Mouse (Mus musculus): ENCODE measurements around the gene Ampd3. TPM values are rescaled to one million over a fixed set of nuclear protein-coding genes. Genes with fewer than 3 reads are reported as not detected.

The Ampd3 gene
- polyA plus RNA-seq, 1 experiment = 19.0 TPM

DNA sequence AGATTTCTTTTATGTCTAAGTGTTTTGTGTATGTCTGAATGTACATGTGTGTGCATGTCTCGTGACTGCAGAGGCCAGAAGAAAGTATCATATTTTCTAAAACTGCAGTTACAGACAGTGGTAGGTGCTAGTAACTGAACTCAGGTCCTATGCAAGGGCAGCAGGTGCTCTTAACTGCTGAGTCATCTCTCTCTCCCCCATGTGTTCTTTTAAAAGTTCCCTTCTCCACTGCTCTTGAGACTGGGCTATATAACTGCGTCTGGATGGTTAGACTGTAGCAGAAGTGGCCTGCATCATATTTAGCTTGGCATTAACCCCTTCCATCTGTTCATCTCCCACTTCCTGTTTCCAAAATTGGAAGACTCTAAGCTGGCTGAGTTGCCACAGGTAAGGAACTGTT is 21.2 kb upstream of the Ampd3 start:
- TF ChIP-seq POLR2A (IDR thresholded peaks at IDR 0.05; ENCODE audit: borderline replicate concordance, insufficient read depth, low read length) (no peak), CTCF (IDR thresholded peaks at IDR 0.05; ENCODE audit: borderline replicate concordance, insufficient read depth, low read depth, low read length) (no peak)
- Histone ChIP-seq H3K27me3 (ENCODE audit: control insufficient read depth, insufficient read depth, low read length) (no peaks in the 10 kb centered on the region), H3K27ac (ENCODE audit: insufficient read depth, low read length) (no peak overlapping the region), H3K4me1 (ENCODE audit: control insufficient read depth, insufficient read depth, low read length) (no peaks in the 10 kb centered on the region), H3K4me3 (replicated peaks; ENCODE audit: insufficient read depth, low read depth, low read length) (no peak overlapping the region)
- WGBS = 61% methylated on average over 2 of the region's 2 CpGs
- DNase-seq = no peak

DNA sequence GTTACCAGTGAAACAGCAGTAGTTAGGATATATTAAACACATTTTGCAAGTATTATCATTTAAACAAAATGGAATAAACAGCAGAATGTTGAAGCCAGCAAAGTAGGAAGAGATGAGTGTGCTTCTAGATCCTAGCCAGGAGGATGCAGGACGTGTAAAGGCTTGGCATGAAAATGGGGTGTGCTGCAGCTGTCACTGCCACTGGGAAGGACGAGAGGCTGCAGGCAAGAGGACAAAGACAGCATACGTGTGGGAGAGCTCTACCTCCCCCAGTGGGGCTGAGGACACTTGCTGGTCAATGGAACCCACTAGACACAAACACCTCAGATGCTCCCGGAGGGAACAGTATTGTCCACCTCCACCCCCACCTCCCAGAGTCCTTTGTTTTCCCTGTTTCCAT is 17.2 kb upstream of the Ampd3 start:
- H3K4me1 ChIP-seq (ENCODE audit: control insufficient read depth, insufficient read depth, low read length) = no peaks in the 10 kb centered on the region
- no peak for DNase-seq
- H3K4me3 ChIP-seq (replicated peaks; ENCODE audit: insufficient read depth, low read depth, low read length) = no peak overlapping the region
- TF ChIP-seq CTCF (IDR thresholded peaks at IDR 0.05; ENCODE audit: borderline replicate concordance, insufficient read depth, low read depth, low read length) = no peak
- no peak for TF ChIP-seq POLR2A (IDR thresholded peaks at IDR 0.05; ENCODE audit: borderline replicate concordance, insufficient read depth, low read length)
- WGBS = 40% methylated on average over 4 of the region's 4 CpGs
- no peaks in the 10 kb centered on the region for H3K27me3 ChIP-seq (ENCODE audit: control insufficient read depth, insufficient read depth, low read length)
- no peak overlapping the region for H3K27ac ChIP-seq (ENCODE audit: insufficient read depth, low read length)

DNA sequence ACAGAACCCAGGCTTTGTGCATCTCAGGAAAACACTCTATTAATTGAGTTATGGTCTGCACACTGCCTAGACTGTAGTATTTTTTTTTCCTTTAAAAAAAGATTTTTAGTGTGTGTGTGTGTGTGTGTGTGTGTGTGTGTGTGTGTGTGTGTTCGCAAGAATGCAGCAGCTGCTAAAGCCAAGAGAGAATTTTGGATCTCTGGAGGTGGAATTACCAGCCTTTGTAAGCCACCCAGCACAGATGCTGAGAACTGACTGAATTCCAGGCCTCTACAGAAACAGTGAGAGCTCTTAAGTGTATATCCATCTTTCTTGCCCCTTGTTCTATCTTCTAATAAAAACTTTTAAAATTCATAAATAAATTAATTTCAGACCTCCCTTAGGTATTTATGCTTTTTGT is 16.4 kb upstream of the Ampd3 start:
- H3K27ac ChIP-seq (ENCODE audit: insufficient read depth, low read length) = no peak overlapping the region
- H3K4me1 ChIP-seq (ENCODE audit: control insufficient read depth, insufficient read depth, low read length) = no peaks in the 10 kb centered on the region
- WGBS = 71% methylated on average over 1 of the region's 1 CpGs
- no peak overlapping the region for H3K4me3 ChIP-seq (replicated peaks; ENCODE audit: insufficient read depth, low read depth, low read length)
- TF ChIP-seq POLR2A (IDR thresholded peaks at IDR 0.05; ENCODE audit: borderline replicate concordance, insufficient read depth, low read length) = no peak
- no peak for TF ChIP-seq CTCF (IDR thresholded peaks at IDR 0.05; ENCODE audit: borderline replicate concordance, insufficient read depth, low read depth, low read length)
- no peak for DNase-seq
- H3K27me3 ChIP-seq (ENCODE audit: control insufficient read depth, insufficient read depth, low read length) = no peaks in the 10 kb centered on the region

DNA sequence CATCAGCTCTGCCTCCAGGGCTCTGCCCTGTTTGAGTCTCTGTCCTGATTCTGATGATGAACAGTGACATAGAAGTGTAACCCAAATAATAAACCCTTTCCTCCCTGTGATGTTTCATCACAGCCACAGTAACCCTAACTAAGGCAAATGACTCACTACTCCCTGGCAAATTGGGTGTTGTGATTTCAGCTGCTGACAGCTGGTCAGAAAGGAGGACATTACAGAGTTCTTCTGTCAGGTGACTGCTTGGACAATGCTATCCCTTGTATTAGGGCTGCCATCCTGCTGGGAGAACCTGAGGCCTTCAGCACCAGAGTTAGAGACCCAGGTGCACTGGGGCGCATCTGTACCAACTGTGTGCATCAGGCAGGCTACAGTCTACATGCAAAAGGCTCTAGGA is 14.7 kb upstream of the Ampd3 start:
- Histone ChIP-seq H3K4me3 (replicated peaks; ENCODE audit: insufficient read depth, low read depth, low read length) (no peak overlapping the region), H3K4me1 (ENCODE audit: control insufficient read depth, insufficient read depth, low read length) (no peaks in the 10 kb centered on the region), H3K27ac (ENCODE audit: insufficient read depth, low read length) (no peak overlapping the region), H3K27me3 (ENCODE audit: control insufficient read depth, insufficient read depth, low read length) (no peaks in the 10 kb centered on the region)
- TF ChIP-seq POLR2A (IDR thresholded peaks at IDR 0.05; ENCODE audit: borderline replicate concordance, insufficient read depth, low read length) (no peak), CTCF (IDR thresholded peaks at IDR 0.05; ENCODE audit: borderline replicate concordance, insufficient read depth, low read depth, low read length) (no peak)
- no peak for DNase-seq
- 91% methylated on average over 1 of the region's 1 CpGs for WGBS

DNA sequence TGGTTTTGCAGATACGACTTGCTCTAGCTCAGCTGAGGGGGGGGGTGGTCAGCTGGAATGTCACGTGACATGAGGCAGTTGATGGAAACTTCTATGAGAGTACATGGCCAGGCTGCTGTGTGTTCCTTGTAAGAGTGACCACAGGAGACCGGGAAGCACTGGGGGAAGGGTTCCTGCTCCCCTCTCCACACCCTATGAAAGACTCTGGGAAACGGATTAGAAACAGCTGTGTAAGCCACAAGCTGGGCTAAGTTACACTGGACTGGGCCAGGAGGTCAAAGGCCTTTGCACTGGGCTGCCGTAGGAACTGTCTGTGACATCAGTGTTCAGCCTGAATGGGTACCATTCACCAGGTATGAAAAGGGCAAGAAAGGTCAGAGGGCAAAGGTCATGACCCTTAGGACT is 14.1 kb upstream of the Ampd3 start:
- no peak overlapping the region for H3K27ac ChIP-seq (ENCODE audit: insufficient read depth, low read length)
- no peak overlapping the region for H3K4me3 ChIP-seq (replicated peaks; ENCODE audit: insufficient read depth, low read depth, low read length)
- 53% methylated on average over 5 of the region's 5 CpGs for WGBS
- no peak for TF ChIP-seq POLR2A (IDR thresholded peaks at IDR 0.05; ENCODE audit: borderline replicate concordance, insufficient read depth, low read length)
- TF ChIP-seq CTCF (IDR thresholded peaks at IDR 0.05; ENCODE audit: borderline replicate concordance, insufficient read depth, low read depth, low read length) = no peak
- H3K4me1 ChIP-seq (ENCODE audit: control insufficient read depth, insufficient read depth, low read length) = no peaks in the 10 kb centered on the region
- DNase-seq = no peak
- H3K27me3 ChIP-seq (ENCODE audit: control insufficient read depth, insufficient read depth, low read length) = no peaks in the 10 kb centered on the region

DNA sequence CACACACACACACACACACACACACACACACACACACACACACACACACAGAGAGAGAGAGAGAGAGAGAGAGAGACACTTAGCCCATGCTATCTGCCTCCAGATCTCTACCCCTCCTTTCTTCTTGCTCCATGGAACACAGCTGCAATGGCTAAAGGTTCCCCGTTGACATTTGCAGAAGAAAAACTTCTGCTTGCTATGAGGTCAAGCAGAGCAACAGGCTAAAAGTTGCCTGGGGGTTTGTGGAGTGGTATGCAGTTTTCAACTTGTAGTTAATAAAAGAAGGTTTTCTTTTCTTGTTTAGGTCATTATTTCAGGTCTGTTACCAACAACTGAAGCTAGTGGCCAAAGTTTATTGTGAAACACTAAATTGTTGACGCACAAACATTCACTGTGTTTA is 11.6 kb upstream of the Ampd3 start:
- DNase-seq = no peak
- WGBS = 68% methylated on average over 2 of the region's 2 CpGs
- no peaks in the 10 kb centered on the region for H3K4me1 ChIP-seq (ENCODE audit: control insufficient read depth, insufficient read depth, low read length)
- TF ChIP-seq POLR2A (IDR thresholded peaks at IDR 0.05; ENCODE audit: borderline replicate concordance, insufficient read depth, low read length) (no peak), CTCF (IDR thresholded peaks at IDR 0.05; ENCODE audit: borderline replicate concordance, insufficient read depth, low read depth, low read length) (no peak)
- no peak overlapping the region for H3K27ac ChIP-seq (ENCODE audit: insufficient read depth, low read length)
- H3K4me3 ChIP-seq (replicated peaks; ENCODE audit: insufficient read depth, low read depth, low read length) = no peak overlapping the region
- H3K27me3 ChIP-seq (ENCODE audit: control insufficient read depth, insufficient read depth, low read length) = no peaks in the 10 kb centered on the region

DNA sequence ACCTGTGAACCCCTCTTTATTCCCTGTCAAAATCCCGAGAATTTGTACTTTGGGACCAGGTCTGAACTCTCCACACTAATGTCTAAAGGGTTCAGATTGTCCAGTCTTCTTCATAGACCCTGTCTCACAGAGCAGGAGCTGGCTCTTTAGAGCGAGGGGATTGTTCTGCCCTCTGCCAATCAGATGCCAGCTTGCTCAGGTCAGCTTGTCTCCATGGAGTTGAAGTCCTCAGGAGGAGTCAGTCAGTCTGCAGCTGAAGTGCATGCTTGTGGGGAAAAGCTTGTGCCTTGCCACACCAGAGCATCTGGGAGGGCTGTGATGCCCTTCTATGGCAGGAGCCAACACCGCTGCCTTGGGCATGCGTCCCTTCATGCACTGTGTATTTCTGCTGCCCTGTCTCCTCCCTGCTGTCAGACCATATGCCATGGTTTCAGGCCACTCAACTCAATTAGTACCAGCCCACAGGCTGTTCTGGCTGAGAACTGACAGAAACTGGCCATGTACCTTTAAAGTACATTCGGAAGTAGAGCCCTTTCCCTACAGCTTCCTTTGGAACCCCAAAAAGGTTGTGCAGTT is 5.3 kb upstream of the Ampd3 start:
- peak; percentile 82 to 89 for DNase-seq
- H3K4me3 ChIP-seq (replicated peaks; ENCODE audit: insufficient read depth, low read depth, low read length) = no peak overlapping the region
- H3K27ac ChIP-seq (ENCODE audit: insufficient read depth, low read length) = no peak overlapping the region
- H3K4me1 ChIP-seq (ENCODE audit: control insufficient read depth, insufficient read depth, low read length) = peaks cover 10% of the 10 kb centered on the region
- 25% methylated on average over 5 of the region's 5 CpGs for WGBS
- no peaks in the 10 kb centered on the region for H3K27me3 ChIP-seq (ENCODE audit: control insufficient read depth, insufficient read depth, low read length)
- TF ChIP-seq CTCF (IDR thresholded peaks at IDR 0.05; ENCODE audit: borderline replicate concordance, insufficient read depth, low read depth, low read length) = no peak
- TF ChIP-seq POLR2A (IDR thresholded peaks at IDR 0.05; ENCODE audit: borderline replicate concordance, insufficient read depth, low read length) = no peak

DNA sequence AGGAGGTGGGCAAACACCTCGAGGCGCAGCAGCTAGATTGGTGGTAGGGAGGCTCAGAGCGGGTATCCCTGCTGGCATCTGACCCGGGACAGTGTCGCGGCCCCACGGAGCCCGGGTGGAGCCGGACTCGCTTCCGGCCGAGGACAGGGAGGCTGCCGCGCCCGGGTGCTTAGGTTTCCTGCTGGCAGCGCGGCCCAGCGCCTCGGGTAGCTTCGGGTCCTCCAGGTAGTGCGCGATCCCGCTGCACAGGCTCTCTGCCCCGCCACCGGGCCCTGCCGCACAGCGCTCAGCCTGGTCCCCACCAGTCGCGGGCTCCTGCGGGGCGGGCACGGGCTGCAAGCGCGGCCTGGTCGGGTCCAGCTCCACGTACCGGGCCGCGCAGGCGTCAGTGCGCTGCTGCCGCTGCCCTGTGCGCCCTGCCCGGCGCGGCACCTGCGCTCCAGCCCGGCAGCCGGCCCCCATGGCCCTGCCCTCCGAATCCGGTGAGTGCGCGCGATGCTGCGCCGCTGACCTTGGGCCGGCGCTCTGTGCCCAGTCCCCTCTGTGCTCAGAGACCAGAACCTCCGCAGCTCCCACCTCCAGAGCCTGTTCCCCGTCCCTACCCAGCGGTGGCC is 552 bp downstream of the Ampd3 start:
- peak overlapping the region; percentile 53 for H3K4me3 ChIP-seq (replicated peaks; ENCODE audit: insufficient read depth, low read depth, low read length)
- H3K27ac ChIP-seq (ENCODE audit: insufficient read depth, low read length) = peak overlapping the region; percentile 70
- DNase-seq = peak; percentile 69 to 79
- WGBS = 2% methylated on average over 61 of the region's 61 CpGs
- no peaks in the 10 kb centered on the region for H3K27me3 ChIP-seq (ENCODE audit: control insufficient read depth, insufficient read depth, low read length)
- H3K4me1 ChIP-seq (ENCODE audit: control insufficient read depth, insufficient read depth, low read length) = peaks cover 16% of the 10 kb centered on the region
- TF ChIP-seq CTCF (IDR thresholded peaks at IDR 0.05; ENCODE audit: borderline replicate concordance, insufficient read depth, low read depth, low read length) (no peak), POLR2A (IDR thresholded peaks at IDR 0.05; ENCODE audit: borderline replicate concordance, insufficient read depth, low read length) (no peak)
